Mouse (Mus musculus) MN1 (cell line): ENCODE results near the gene Fnip2.

Experiments used
- DNase-seq: peaks from one replicate; pipeline ENCODE4 v3.0.0-alpha.2; 2016; ENCODE audit warnings: low spot score

The Fnip2 gene

GRCm38 (mm10) chr3:79564875-79565606, 2.6 kb downstream of the Fnip2 start:
- no peak for DNase-seq

- no peak for DNase-seq
Measured at GRCm38 (mm10) chr3:79563511-79563910, 4.1 kb downstream of the Fnip2 start.

- no peak for DNase-seq
Measured at GRCm38 (mm10) chr3:79561784-79562715, 5.5 kb downstream of the Fnip2 start.

- no peak for DNase-seq
Measured at GRCm38 (mm10) chr3:79560555-79560954, 7.0 kb downstream of the Fnip2 start.

GRCm38 (mm10) chr3:79559773-79560045, 7.9 kb downstream of the Fnip2 start:
- DNase-seq = no peak

- DNase-seq = peak; percentile 45
Measured at GRCm38 (mm10) chr3:79559021-79559772, 8.4 kb downstream of the Fnip2 start.

GRCm38 (mm10) chr3:79555061-79555460, 12.5 kb downstream of the Fnip2 start:
- no peak for DNase-seq

GRCm38 (mm10) chr3:79553779-79554178, 13.8 kb downstream of the Fnip2 start:
- DNase-seq = no peak

GRCm38 (mm10) chr3:79551826-79552552, 15.6 kb downstream of the Fnip2 start:
- no peak for DNase-seq

- DNase-seq = no peak
Measured at GRCm38 (mm10) chr3:79549751-79550393, 17.7 kb downstream of the Fnip2 start.

GRCm38 (mm10) chr3:79548681-79549437, 18.7 kb downstream of the Fnip2 start:
- no peak for DNase-seq

GRCm38 (mm10) chr3:79542585-79542984, 25.0 kb downstream of the Fnip2 start:
- DNase-seq = peak; percentile 72

- no peak for DNase-seq
Measured at GRCm38 (mm10) chr3:79539656-79540055, 27.9 kb downstream of the Fnip2 start.

GRCm38 (mm10) chr3:79539124-79539523, 28.5 kb downstream of the Fnip2 start:
- DNase-seq = no peak

- DNase-seq = no peak
Measured at GRCm38 (mm10) chr3:79538342-79538741, 29.3 kb downstream of the Fnip2 start.

GRCm38 (mm10) chr3:79537626-79538203, 29.9 kb downstream of the Fnip2 start:
- DNase-seq = no peak

- DNase-seq = no peak
Measured at GRCm38 (mm10) chr3:79537023-79537422, 30.6 kb downstream of the Fnip2 start.

GRCm38 (mm10) chr3:79531581-79532271, 35.9 kb downstream of the Fnip2 start:
- DNase-seq = no peak

GRCm38 (mm10) chr3:79529499-79530096, 38.0 kb downstream of the Fnip2 start:
- DNase-seq = no peak
